Mouse (Mus musculus) MEL (cell line): Measurements from ENCODE around the gene Ufl1. TPM values are rescaled to one million over a fixed set of nuclear protein-coding genes. Genes with fewer than 3 reads are reported as not detected.

Experiments
- polyA plus RNA-seq, 2 experiments: library from polyadenylated mRNA; stranded (reverse) in 1 of 2; unstranded in 1 of 2; fragments of >175 nt in 1 of 2; fragments of >200 nt in 1 of 2; gene quantifications; 2 replicates each; pipeline versions ENCODE4 v1.2.1 to v1.2.4; 2012; ENCODE audit warnings: low replicate concordance in 2 of 2, low read depth in 1 of 2; ENCODE audit not compliant: insufficient read length in 2 of 2, insufficient read depth in 1 of 2, missing spikeins in 1 of 2
- total RNA-seq: library from RNA; depleted of rRNA; stranded (reverse); fragments of 300-350 nt; gene quantifications from 2 replicates; pipeline ENCODE4 v1.2.3, GENCODE M21; 2012; rRNA removed

The Ufl1 gene
- total and polyA plus RNA-seq, 3 experiments: 17.3 to 344 (median 24.7) TPM

Other genes starting within 250 kb of the Ufl1 start
- gene Fhl5, start 38.9 kb downstream of the Ufl1 start, total RNA-seq: not detected in 2 replicates
- gene Fhl5, start 38.9 kb downstream of the Ufl1 start, polyA plus RNA-seq: not detected